Mouse (Mus musculus): ENCODE measurements around the gene Mrpl55. TPM values are rescaled to one million over a fixed set of nuclear protein-coding genes. Genes with fewer than 3 reads are reported as not detected.
"Not testable (repeated sequence)": the region's sequence is repeated elsewhere in the genome, so short reads cannot be mapped to it uniquely, and the experiment has no call there.

Gene Mrpl55
- polyA plus RNA-seq, 1 experiment from 2014 or later, result 123 TPM

DNA sequence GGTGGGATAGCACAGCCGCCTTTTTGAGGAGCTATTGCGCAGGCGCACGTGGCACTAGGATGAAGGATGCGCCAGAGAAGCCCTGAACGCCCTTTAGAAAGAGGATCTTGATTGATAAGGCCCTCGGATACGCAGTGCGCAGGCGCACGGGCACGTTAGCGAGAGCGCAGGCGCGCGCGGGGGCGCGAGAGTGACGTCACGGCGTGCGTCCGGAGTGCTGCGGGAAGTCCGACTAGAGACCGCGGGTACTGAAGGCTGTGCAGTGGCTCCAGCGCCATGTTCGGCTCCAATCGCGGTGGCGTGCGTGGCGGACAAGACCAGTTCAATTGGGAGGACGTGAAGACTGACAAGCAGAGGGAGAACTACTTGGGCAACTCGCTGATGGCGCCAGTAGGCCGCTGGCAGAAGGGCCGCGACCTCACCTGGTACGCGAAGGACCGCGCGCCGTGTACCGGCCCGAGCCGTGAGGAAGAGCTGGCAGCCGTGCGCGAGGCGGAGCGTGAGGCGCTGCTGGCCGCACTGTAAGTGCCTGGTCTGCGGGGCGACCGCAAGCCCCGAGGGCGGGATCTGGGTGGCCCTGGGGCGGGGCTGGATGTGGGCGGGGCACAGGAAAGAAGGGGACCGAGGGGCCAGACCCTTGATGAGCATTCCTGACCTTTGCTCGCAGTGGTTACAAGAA is 6.0 kb downstream of the Mrpl55 start, which contains the start of gene 2310033P09Rik:
2310033P09Rik (plus strand) TSS at position 169 of the 679 bp plus-strand sequence.
- peak within 1 kb of the TSS; percentile 90 for H3K4me3 ChIP-seq
- under 1% methylated on average over 66 of the region's 67 CpGs for WGBS
- H3K4me1 ChIP-seq, result peaks cover 19% of the 10 kb centered on the region
- no peaks in the 10 kb centered on the region for H3K27me3 ChIP-seq (ENCODE audit: insufficient read depth, poor library complexity, severe bottlenecking)
- no peaks in the 10 kb centered on the region for H3K9me3 ChIP-seq
- DNase-seq (ENCODE audit: low spot score), result peak; percentile 97
- peaks cover 76% of the 10 kb centered on the region for H3K36me3 ChIP-seq
- H3K27ac ChIP-seq, result peak within 1 kb of the TSS; percentile 95

DNA sequence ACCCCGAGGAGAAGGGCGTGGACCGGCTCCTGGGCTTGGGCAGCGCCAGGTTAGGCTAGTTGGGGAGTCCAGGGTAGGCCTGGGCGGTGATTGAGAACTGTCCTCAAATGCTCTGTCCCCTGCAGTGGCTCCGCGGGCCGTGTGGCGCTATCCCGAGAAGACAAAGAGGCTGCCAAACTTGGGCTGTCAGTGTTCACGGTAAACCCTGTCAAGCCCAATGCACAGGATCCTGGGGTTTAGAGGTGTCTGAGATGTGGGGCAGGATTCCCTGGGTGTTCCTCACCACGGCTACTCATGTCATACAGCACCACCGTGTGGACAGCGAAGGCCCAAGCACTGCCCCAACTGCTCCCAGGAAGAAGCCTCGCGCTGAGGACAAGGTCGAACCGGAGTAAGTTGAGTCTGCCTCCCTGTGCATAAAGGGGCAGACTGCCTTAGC is 6.7 kb downstream of the Mrpl55 start:
- H3K9me3 ChIP-seq, result no peaks in the 10 kb centered on the region
- 7% methylated on average over 18 of the region's 18 CpGs for WGBS
- peak; percentile 92 for DNase-seq (ENCODE audit: low spot score)
- H3K27me3 ChIP-seq (ENCODE audit: insufficient read depth, poor library complexity, severe bottlenecking), result no peaks in the 10 kb centered on the region
- peak overlapping the region; percentile 90 for H3K4me3 ChIP-seq
- H3K36me3 ChIP-seq, result peaks cover 78% of the 10 kb centered on the region
- peak overlapping the region; percentile 95 for H3K27ac ChIP-seq
- H3K4me1 ChIP-seq, result peaks cover 19% of the 10 kb centered on the region

GRCm38 (mm10) chr11:59209580-59209979 is 7.3 kb downstream of the Mrpl55 start:
- peaks cover 19% of the 10 kb centered on the region for H3K4me1 ChIP-seq
- 77% methylated on average over 5 of the region's 5 CpGs for WGBS
- H3K36me3 ChIP-seq, result peaks cover 78% of the 10 kb centered on the region
- no peak overlapping the region for H3K27ac ChIP-seq
- DNase-seq (ENCODE audit: low spot score), result no peak
- no peaks in the 10 kb centered on the region for H3K9me3 ChIP-seq
- no peaks in the 10 kb centered on the region for H3K27me3 ChIP-seq (ENCODE audit: insufficient read depth, poor library complexity, severe bottlenecking)
- H3K4me3 ChIP-seq, result peak overlapping the region; percentile 90

GRCm38 (mm10) chr11:59210020-59210419 is 7.7 kb downstream of the Mrpl55 start:
- H3K4me1 ChIP-seq, result peaks cover 19% of the 10 kb centered on the region
- H3K27me3 ChIP-seq (ENCODE audit: insufficient read depth, poor library complexity, severe bottlenecking), result no peaks in the 10 kb centered on the region
- peaks cover 74% of the 10 kb centered on the region for H3K36me3 ChIP-seq
- 87% methylated on average over 4 of the region's 4 CpGs for WGBS
- H3K9me3 ChIP-seq, result no peaks in the 10 kb centered on the region
- H3K27ac ChIP-seq, result no peak overlapping the region
- no peak overlapping the region for H3K4me3 ChIP-seq
- DNase-seq (ENCODE audit: low spot score), result no peak

DNA sequence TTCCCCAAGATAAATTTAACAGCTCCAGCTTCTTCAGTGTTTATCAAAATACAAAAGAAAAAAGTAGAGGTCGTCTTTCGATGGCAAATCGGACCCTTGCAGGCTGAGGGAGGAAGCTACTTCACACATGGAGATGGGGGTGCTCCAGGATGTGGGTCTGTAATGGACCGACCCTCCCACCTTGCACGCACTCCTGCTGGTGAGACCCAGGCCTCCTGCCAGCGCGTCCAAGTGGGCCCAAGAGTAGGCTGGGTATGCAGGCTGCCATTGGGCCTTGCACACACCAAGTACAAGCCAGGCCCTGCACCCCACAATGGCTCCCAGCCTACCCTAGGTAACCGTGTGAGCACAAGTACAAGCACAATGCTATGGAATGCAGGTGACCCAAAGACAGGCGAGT is 9.3 kb downstream of the Mrpl55 start:
- H3K9me3 ChIP-seq; H3K27ac ChIP-seq; H3K4me3 ChIP-seq; H3K27me3 ChIP-seq (ENCODE audit: insufficient read depth, poor library complexity, severe bottlenecking); DNase-seq (ENCODE audit: low spot score): not testable (repeated sequence)
- WGBS, result 88% methylated on average over 9 of the region's 9 CpGs
- Histone ChIP-seq H3K4me1 (peaks cover 19% of the 10 kb centered on the region), H3K36me3 (peaks cover 66% of the 10 kb centered on the region)

- not testable (repeated sequence) for H3K27ac ChIP-seq; H3K27me3 ChIP-seq (ENCODE audit: insufficient read depth, poor library complexity, severe bottlenecking); H3K9me3 ChIP-seq; H3K4me3 ChIP-seq; DNase-seq (ENCODE audit: low spot score)
- Histone ChIP-seq H3K36me3 (peaks cover 59% of the 10 kb centered on the region), H3K4me1 (peaks cover 24% of the 10 kb centered on the region)
- 80% methylated on average over 12 of the region's 12 CpGs for WGBS
Measured at GRCm38 (mm10) chr11:59212320-59212719, 10.0 kb downstream of the Mrpl55 start.

DNA sequence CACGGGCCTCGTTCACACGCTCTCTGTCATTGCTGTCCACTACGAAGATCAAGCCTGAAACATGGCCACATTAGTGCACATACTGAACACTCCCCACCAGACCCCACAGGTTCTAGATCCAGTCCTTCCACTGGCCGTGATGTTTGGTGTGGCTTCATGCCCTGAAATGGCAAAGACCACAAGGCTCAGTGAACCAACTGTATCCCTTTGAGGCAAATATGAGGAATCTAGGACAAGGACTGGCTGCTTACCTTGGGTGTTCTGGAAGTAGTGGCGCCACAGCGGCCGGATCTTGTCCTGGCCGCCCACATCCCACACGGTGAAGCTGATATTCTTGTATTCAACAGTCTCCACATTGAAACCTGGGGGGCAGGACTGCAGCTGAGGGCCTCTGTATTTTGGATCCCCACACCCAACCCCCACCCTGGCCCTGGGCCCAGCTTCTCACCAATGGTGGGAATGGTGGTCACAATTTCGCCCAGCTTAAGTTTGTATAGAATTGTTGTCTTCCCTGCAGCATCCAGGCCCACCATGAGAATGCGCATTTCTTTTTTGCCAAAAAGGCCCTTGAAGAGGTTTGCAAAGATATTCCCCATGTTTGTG is 10.7 kb downstream of the Mrpl55 start:
- H3K4me1 ChIP-seq, result peaks cover 29% of the 10 kb centered on the region
- H3K9me3 ChIP-seq, result no peaks in the 10 kb centered on the region
- no peak overlapping the region for H3K4me3 ChIP-seq
- H3K27me3 ChIP-seq (ENCODE audit: insufficient read depth, poor library complexity, severe bottlenecking), result no peaks in the 10 kb centered on the region
- WGBS, result 93% methylated on average over 12 of the region's 12 CpGs
- H3K36me3 ChIP-seq, result peaks cover 62% of the 10 kb centered on the region
- DNase-seq (ENCODE audit: low spot score), result no peak
- no peak overlapping the region for H3K27ac ChIP-seq

- H3K27me3 ChIP-seq (ENCODE audit: insufficient read depth, poor library complexity, severe bottlenecking), result no peaks in the 10 kb centered on the region
- no peak overlapping the region for H3K27ac ChIP-seq
Measured at GRCm38 (mm10) chr11:59216955-59217354, 14.7 kb downstream of the Mrpl55 start.

DNA sequence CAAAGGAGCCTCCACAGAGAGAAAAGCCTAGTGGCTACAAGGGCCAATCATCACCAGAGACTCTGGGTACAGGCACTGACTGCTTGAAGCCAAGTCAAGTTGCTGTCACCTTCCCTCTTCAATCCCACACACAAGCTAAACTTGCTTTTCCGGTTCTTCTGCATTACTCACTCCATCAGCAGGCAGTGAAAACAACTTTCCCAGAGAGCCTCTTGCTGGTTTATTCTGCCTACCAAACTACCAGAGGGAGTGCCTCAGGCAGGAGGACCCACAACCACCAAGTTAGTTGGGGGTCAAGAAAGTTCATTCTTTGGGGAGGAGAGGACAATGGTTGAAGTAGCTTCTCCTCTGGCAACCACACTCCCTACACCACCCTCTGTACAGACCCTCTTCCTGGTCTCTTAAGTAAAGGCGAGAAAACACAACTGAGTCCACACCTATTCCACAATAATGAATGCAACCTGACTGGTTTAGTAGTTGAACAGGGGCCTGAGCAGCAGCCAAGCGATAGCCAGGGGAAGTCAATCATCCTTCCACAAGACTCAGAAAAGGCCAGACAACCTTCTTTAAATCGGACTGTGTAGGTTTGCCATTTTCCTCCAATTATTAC is 16.2 kb downstream of the Mrpl55 start:
- Histone ChIP-seq H3K27ac (no peak overlapping the region), H3K4me1 (peaks cover 37% of the 10 kb centered on the region), H3K4me3 (no peak overlapping the region), H3K9me3 (no peaks in the 10 kb centered on the region), H3K27me3 (ENCODE audit: insufficient read depth, poor library complexity, severe bottlenecking) (no peaks in the 10 kb centered on the region), H3K36me3 (peaks cover 49% of the 10 kb centered on the region)
- no peak for DNase-seq (ENCODE audit: low spot score)
- 84% methylated on average over 4 of the region's 4 CpGs for WGBS

More at GRCm38 (mm10) chr11:59216955-59217354, 14.7 kb downstream of the Mrpl55 start:
- Histone ChIP-seq H3K9me3 (no peaks in the 10 kb centered on the region), H3K36me3 (peaks cover 59% of the 10 kb centered on the region), H3K4me3 (no peak overlapping the region), H3K4me1 (peaks cover 24% of the 10 kb centered on the region)
- 73% methylated on average over 3 of the region's 3 CpGs for WGBS
- DNase-seq (ENCODE audit: low spot score), result no peak

- H3K9me3 ChIP-seq, result no peaks in the 10 kb centered on the region
- H3K36me3 ChIP-seq, result peaks cover 49% of the 10 kb centered on the region
- DNase-seq (ENCODE audit: low spot score), result no peak
- no peak overlapping the region for H3K4me3 ChIP-seq
- peaks cover 42% of the 10 kb centered on the region for H3K4me1 ChIP-seq
- no peaks in the 10 kb centered on the region for H3K27me3 ChIP-seq (ENCODE audit: insufficient read depth, poor library complexity, severe bottlenecking)
- H3K27ac ChIP-seq, result no peak overlapping the region
Measured at GRCm38 (mm10) chr11:59219064-59219463, 16.8 kb downstream of the Mrpl55 start.

DNA sequence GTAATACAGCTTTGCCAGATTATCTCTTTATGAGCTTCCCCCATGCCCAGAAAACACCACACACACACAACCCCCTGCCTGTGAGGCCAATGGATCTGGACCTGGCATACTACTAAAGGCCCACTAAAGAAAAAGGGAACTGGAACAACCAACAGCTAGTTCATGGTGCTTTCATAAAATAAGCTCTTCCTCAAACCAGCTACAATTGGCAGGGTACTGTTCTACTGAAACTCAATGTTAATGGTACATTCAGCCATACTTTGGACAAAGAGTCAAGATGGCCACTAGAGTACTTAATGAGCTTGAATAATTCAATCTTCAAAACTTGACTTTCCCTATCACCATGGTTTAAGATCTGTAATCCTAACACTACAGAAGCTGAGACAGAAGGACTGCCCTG is 19.3 kb downstream of the Mrpl55 start:
- no peak overlapping the region for H3K4me3 ChIP-seq
- no peak for DNase-seq (ENCODE audit: low spot score)
- H3K36me3 ChIP-seq, result peaks cover 37% of the 10 kb centered on the region
- peaks cover 68% of the 10 kb centered on the region for H3K4me1 ChIP-seq
- H3K27ac ChIP-seq, result no peak overlapping the region
- no peaks in the 10 kb centered on the region for H3K9me3 ChIP-seq
- H3K27me3 ChIP-seq (ENCODE audit: insufficient read depth, poor library complexity, severe bottlenecking), result no peaks in the 10 kb centered on the region

DNA sequence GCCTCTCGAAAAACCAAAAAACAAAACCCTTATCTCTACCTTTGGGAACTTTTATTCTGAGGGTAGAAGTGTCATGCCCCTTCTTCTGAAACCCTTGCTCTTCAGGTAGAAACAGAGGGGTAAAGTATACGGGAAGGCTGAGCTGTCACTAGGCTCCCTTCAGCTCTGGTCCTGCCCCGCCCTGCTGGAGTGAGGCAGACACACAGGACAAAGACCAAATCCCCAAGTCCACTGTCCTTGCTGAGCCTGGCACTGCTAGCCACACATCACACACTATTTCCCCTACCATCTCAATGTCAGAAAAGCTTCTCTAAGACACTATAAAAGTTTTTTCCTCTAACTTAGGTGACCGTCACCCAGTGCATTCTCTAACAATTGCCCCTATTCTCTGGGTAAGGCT is 20.0 kb downstream of the Mrpl55 start:
- no peak for DNase-seq (ENCODE audit: low spot score)
- no peaks in the 10 kb centered on the region for H3K27me3 ChIP-seq (ENCODE audit: insufficient read depth, poor library complexity, severe bottlenecking)
- no peak overlapping the region for H3K4me3 ChIP-seq
- no peaks in the 10 kb centered on the region for H3K9me3 ChIP-seq
- no peak overlapping the region for H3K27ac ChIP-seq
- 87% methylated on average over 4 of the region's 4 CpGs for WGBS
- peaks cover 37% of the 10 kb centered on the region for H3K36me3 ChIP-seq
- peaks cover 67% of the 10 kb centered on the region for H3K4me1 ChIP-seq

- no peak overlapping the region for H3K27ac ChIP-seq
- 84% methylated on average over 3 of the region's 3 CpGs for WGBS
- DNase-seq (ENCODE audit: low spot score), result no peak
- H3K36me3 ChIP-seq, result peaks cover 25% of the 10 kb centered on the region
- H3K9me3 ChIP-seq, result no peaks in the 10 kb centered on the region
- no peak overlapping the region for H3K4me3 ChIP-seq
- H3K27me3 ChIP-seq (ENCODE audit: insufficient read depth, poor library complexity, severe bottlenecking), result no peaks in the 10 kb centered on the region
- peaks cover 60% of the 10 kb centered on the region for H3K4me1 ChIP-seq
Measured at GRCm38 (mm10) chr11:59224025-59224424, 21.7 kb downstream of the Mrpl55 start.

Measured in heart, embryonic 10.5 days (tissue).